Mouse (Mus musculus) testis, adult 2 months (tissue): ENCODE measurements around the gene Cacna1d.

Experiments
- CTCF ChIP-seq: fragments of 200-500 bp; IDR thresholded peaks from 2 replicates; pipeline ENCODE4 v1.5.1; 2012; ENCODE audit warnings: low read depth, mild to moderate bottlenecking, inconsistent platforms, low read length, moderate library complexity; ENCODE audit not compliant: control insufficient read depth, insufficient read depth, insufficient replicate concordance
- POLR2A ChIP-seq: fragments of 200-500 bp; IDR thresholded peaks from 2 replicates; pipeline ENCODE4 v1.6.1; 2012; ENCODE audit warnings: low read depth, mild to moderate bottlenecking, inconsistent platforms, low read length, moderate library complexity; ENCODE audit not compliant: control insufficient read depth

DNA sequence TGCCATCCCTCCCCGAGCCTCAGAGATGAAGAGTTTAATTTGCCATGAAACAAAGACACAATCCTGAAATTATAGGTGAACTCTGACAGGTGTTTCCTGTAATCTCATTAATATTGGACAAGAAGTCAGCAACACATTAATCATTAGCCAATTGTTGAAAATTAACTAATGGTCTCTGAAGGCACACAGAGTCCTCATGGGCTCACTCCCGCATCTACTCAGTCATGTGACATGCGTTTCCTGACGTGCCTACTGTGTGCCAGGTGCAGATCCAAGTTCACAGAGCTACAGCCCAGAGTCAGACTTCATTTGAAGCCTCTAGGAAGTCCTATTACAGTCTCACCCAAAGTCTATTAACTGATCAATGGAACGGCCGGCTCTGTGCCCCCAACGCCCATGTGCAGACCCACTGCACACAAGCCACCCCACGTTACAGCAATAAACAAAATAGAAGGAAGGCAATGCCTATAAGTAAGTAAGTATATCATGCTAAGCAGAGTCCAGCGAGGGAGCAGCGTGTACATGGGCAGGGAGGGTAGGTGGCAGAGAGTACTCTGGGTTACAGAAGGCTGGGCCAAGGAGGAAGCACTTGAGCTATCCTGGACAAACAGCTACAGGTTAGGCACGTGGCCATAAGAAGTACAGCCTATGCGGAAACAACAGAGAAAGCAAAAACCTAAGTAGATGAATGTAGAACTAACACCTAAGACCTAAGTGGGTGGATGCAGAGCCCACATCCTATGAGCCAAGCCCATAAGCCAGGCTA is 149.2 kb downstream of the Cacna1d start:
- TF ChIP-seq CTCF: no peak
- no peak for TF ChIP-seq POLR2A
